Mouse (Mus musculus): Measurements from ENCODE around the gene Il21r.

GRCm38 (mm10) chr7:125643880-125644279 is 40.7 kb downstream of the Il21r start:
- TF ChIP-seq CTCF (IDR thresholded peaks at IDR 0.05; ENCODE audit: borderline replicate concordance, insufficient read depth, low read depth, low read length) (no peak), POLR2A (IDR thresholded peaks at IDR 0.05; ENCODE audit: borderline replicate concordance, insufficient read depth, low read length) (no peak)
